Mouse (Mus musculus) neutrophil, adult 83 days (primary cell): ENCODE data around the gene Cyp11a1. TPM values are rescaled to one million over a fixed set of nuclear protein-coding genes. Genes with fewer than 3 reads are reported as not detected.

Source experiments
- total RNA-seq, 2 experiments: library from RNA; stranded (reverse); gene quantifications; one replicate each; pipeline ENCODE4 v1.2.4; 2023

The Cyp11a1 gene
- total RNA-seq = 1 to 10 TPM; 2.1 to 3.0 TPM

DNA sequence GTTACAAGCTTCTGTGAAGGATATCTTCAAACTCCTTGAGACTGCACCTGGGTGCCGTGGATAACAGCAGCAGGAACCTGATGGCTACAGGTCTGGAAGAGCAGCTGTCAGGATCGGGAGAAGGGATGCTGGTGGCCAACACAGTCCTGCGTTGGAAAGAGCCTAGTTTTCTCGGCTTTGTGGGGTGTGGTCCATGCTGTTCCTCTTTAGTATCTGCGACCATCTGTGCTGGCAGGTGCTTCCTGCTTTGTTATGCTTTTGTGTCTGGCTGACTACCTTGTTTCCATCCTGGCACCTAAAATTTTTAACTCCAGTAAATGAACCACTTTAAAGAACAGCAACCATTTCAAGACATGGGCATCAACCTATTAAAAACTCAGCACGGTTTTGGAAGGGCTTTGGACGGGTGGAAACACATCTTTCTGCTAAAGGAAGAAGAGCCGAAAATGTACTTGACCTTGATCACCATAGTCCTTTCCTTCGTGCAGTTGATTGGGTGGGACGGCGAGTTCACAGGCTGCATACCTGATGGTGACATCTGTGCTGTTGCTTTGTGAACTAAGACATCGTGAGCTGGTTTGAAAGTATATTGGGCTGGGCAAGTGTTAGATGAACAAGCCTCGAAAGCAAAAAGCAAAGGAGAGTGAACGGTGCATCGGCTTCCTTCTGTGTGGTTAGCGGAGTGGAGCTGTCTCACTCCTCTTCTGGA, at the start of gene Cyp11a1:
TSS of gene Cyp11a1 (plus strand) at position 659 of the 709 bp plus-strand sequence.

DNA sequence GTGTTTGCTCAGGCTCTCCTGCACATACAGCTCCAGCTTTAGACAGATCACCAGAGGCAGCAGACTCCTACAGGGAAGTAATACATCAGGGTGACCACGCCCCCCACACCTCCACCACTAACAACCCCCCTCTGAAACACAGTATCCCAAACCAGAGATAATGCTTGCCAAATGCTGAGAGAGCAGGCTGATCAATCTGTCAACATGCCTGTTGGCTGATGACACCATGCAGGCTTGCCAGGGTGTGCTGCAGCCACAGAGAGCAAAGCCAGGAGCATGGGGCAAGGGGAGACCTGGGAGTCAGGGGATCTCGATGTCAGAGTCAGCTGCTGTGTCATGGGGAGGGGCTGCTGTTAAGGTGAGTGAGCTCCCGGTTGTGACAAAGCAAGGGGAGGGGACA, 57.3 kb downstream of the Cyp11a1 start, which contains the start of gene Stra6:
TSS of gene Stra6 (plus strand) at position 258 of the 400 bp plus-strand sequence.

Other genes with a start within 250 kb of the Cyp11a1 start
- gene Clk3, start 240.6 kb upstream of the Cyp11a1 start, total RNA-seq = 100 to 1,000 TPM; 130 to 131 TPM
- gene Arid3b, start 169.6 kb upstream of the Cyp11a1 start, total RNA-seq = 10 to 100 TPM; 41.0 to 44.8 TPM
- gene Ubl7, start 95.4 kb upstream of the Cyp11a1 start, total RNA-seq = 10 to 100 TPM; 57.9 to 68.5 TPM
- 10 to 100 TPM; 23.3 to 25.0 TPM for gene Sema7a, start 66.3 kb upstream of the Cyp11a1 start, total RNA-seq
- not detected for gene Stra6, start 57.4 kb downstream of the Cyp11a1 start, total RNA-seq
- gene Ccdc33, start 112.4 kb downstream of the Cyp11a1 start, total RNA-seq = not detected
- under 1 TPM in 1 of 2 experiments, not detected in 1; 0.37 TPM for gene Islr, start 197.9 kb downstream of the Cyp11a1 start, total RNA-seq
- gene Islr2, start 197.9 kb downstream of the Cyp11a1 start, total RNA-seq = under 1 TPM; 0.11 to 0.22 TPM
- 10 to 100 TPM; 41.8 to 43.1 TPM for gene Pml, start 243.4 kb downstream of the Cyp11a1 start, total RNA-seq
- gene Stoml1, start 246.8 kb downstream of the Cyp11a1 start, total RNA-seq = 10 to 100 TPM; 10.8 to 15.5 TPM